Mouse (Mus musculus) E14TG2a.4 (cell line): ENCODE data around the gene 9230102O04Rik.

Source experiments
- CTCF ChIP-seq: conservative IDR thresholded peaks from 2 replicates; pipeline ENCODE4 v1.5.1; 2014; ENCODE audit warnings: low read length
- NANOG ChIP-seq: IDR thresholded peaks from 2 replicates; pipeline ENCODE4 v1.6.1; 2014; ENCODE audit warnings: borderline replicate concordance, low read length, mixed read lengths
- POU5F1 ChIP-seq: IDR thresholded peaks from 2 replicates; pipeline ENCODE4 v1.6.1; 2014; ENCODE audit warnings: low read length, borderline replicate concordance

GRCm38 (mm10) chr2:9887636-9888035, 1.7 kb downstream of the 9230102O04Rik start:
- TF ChIP-seq CTCF (no peak), NANOG (no peak), POU5F1 (no peak)
